Mouse (Mus musculus): ENCODE results near the gene Fetub. TPM values are rescaled to one million over a fixed set of nuclear protein-coding genes. Genes with fewer than 3 reads are reported as not detected.
A peak's percentile ranks its signal among the peaks of the same experiment; 100 is the strongest.

The Fetub gene
- polyA plus RNA-seq, 1 experiment from 2014 or later, result not detected

DNA sequence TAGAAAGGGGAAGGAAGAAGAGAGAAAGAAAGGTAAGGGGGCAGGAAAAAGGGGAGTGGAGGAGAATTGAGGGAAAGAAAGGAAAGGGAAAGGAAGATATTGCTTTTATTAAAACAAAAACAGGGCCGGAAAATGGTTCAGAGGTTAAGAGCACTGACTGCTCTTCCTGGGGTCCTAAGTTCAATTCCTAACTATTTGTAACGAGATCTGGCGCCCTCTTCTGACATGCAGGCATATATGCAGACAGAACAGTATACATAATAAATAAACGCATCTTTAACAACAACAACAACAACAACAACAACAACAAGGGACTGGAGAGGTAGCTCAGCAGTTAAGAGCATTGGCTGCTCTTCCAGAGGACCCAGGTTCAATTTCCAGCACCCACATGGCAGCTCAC lies 34.9 kb downstream of the Fetub start:
- H3K27me3 ChIP-seq (ENCODE audit: poor library complexity, severe bottlenecking), result no peaks in the 10 kb centered on the region
- 33% methylated on average over 4 of the region's 4 CpGs for WGBS

DNA sequence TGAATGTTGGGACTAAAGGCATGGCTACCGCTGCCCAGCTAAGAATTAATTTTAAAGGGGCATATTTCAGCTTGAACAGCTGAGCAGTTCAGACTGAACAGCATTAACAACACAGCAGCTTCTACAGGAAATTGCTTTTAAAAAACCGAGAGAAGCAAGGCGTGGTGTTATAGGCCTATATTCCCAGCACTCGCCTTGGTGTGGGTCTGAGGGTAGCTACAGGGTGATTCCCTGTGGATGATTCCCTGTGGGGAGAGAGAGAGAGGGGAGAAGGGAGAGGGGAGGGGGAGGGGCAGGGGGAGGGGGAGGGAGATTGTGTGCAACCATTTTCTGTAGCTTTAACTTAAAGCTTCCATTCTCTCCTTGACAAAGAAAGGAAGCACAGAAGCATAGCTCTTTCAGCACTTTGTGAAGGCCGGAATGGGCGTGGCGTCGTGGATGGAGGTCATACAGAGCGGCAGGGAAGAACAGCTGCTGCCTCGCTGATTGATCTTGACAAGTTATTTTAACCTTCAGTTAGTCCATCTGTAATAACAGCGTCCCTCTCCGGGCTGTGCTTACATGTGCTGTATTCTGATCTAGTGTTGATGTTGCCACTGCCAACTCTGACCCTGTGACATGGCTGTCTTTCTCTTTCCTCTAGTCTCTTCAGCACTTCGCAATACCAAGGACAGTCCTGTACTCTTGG lies 37.4 kb downstream of the Fetub start:
- no peaks in the 10 kb centered on the region for H3K36me3 ChIP-seq (replicated peaks)
- WGBS, result 64% methylated on average over 13 of the region's 13 CpGs
- H3K4me1 ChIP-seq, result peaks cover 11% of the 10 kb centered on the region
- peak; percentile 33 for DNase-seq (ENCODE audit: extremely low spot score, low spot score)
- no peak overlapping the region for H3K4me3 ChIP-seq
- H3K27me3 ChIP-seq (ENCODE audit: poor library complexity, severe bottlenecking), result no peaks in the 10 kb centered on the region
- H3K27ac ChIP-seq, result 0 out of 2 replicates have a peak overlapping the region, but pooled peaks have one; percentile 8
- no peaks in the 10 kb centered on the region for H3K9me3 ChIP-seq

More for the DNA sequence above, 34.9 kb downstream of the Fetub start:
- no peak for DNase-seq (ENCODE audit: extremely low spot score, low spot score)
- Histone ChIP-seq H3K4me3 (no peak overlapping the region), H3K9me3 (no peaks in the 10 kb centered on the region), H3K27ac (no peak overlapping the region), H3K4me1 (peaks cover 11% of the 10 kb centered on the region), H3K36me3 (replicated peaks) (no peaks in the 10 kb centered on the region)

DNA sequence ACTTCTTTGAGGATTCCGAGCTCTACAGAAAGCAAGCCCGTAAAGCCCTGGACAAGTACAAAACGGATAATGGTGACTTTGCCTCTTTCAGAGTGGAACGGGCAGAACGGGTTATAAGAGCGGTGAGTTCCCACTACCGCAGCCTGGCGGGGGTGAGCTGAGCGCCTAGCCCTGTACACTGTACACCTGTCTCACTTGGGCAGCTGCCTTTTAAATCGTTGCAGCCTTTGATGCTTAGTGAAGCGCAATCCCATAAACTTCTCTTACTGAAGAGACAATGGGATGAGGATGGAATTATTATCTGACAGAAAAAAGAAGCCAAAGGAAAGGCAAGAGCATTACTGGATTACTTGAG lies 37.9 kb downstream of the Fetub start:
- no peak for DNase-seq (ENCODE audit: extremely low spot score, low spot score)
- 0 out of 2 replicates have a peak overlapping the region, but pooled peaks have one; percentile 8 for H3K27ac ChIP-seq
- WGBS, result 80% methylated on average over 11 of the region's 11 CpGs

DNA sequence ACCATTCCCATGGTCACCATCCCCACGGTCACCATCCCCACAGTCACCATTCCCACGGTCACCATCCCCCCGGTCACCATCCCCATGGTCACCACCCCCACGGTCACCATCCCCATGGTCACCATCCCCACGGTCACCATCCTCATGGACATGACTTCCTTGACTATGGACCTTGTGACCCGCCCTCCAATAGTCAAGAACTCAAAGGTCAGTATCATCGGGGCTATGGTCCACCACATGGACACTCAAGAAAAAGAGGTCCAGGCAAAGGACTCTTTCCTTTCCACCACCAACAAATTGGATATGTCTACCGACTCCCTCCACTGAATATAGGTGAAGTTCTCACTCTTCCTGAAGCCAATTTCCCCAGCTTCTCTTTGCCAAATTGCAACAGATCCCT lies 42.9 kb downstream of the Fetub start:
- no peaks in the 10 kb centered on the region for H3K9me3 ChIP-seq
- H3K4me3 ChIP-seq, result no peak overlapping the region
- DNase-seq (ENCODE audit: extremely low spot score, low spot score), result no peak
- WGBS, result 95% methylated on average over 8 of the region's 8 CpGs
- H3K4me1 ChIP-seq, result peaks cover 1% of the 10 kb centered on the region
- H3K36me3 ChIP-seq (replicated peaks), result no peaks in the 10 kb centered on the region
- no peak overlapping the region for H3K27ac ChIP-seq
- H3K27me3 ChIP-seq (ENCODE audit: poor library complexity, severe bottlenecking), result no peaks in the 10 kb centered on the region

More for the DNA sequence above, 37.9 kb downstream of the Fetub start:
- no peaks in the 10 kb centered on the region for H3K27me3 ChIP-seq (ENCODE audit: poor library complexity, severe bottlenecking)
- H3K36me3 ChIP-seq (replicated peaks), result no peaks in the 10 kb centered on the region
- no peaks in the 10 kb centered on the region for H3K9me3 ChIP-seq
- H3K4me3 ChIP-seq, result no peak overlapping the region
- H3K4me1 ChIP-seq, result peaks cover 11% of the 10 kb centered on the region

DNA sequence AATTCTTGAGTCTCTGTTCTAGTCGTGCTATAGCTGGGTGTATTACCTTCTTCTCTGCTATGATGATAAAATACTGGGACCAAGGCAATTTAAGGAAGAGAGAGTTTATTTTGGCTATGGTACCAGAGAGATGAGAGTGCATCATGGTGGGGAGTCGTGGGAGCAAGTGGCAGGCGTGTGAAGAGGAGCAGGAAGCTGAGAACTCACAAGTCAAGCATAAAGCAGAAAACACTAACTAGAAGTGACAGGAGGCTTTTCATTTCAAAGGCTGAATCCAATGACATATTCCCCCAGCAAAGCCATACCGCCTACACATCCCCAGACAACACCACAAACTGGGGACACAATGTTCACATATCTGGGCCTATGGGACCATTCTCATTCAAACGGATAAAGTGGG lies 44.1 kb downstream of the Fetub start:
- WGBS, result 84% methylated on average over 5 of the region's 5 CpGs

DNA sequence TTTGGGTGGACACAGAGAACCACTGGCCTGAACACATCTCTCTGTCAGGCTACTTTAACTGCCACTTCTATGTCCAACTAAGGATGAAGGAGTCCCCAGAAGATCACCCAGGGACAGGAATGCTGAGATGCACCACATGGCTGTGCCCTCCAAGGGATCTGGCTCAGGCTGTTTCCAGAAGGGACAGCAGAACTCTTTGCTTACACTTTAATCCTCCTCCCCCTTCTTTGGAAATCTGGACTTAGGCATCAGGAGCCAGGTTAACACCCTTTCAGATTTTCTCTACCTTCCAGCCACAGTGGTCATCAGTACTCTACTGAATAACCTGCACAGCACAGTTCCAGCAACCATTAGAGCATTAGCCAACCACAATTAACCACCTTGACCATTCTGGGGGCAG lies 45.2 kb downstream of the Fetub start:
- no peak overlapping the region for H3K4me3 ChIP-seq
- no peak for DNase-seq (ENCODE audit: extremely low spot score, low spot score)
- H3K27ac ChIP-seq, result no peak overlapping the region
- H3K36me3 ChIP-seq (replicated peaks), result no peaks in the 10 kb centered on the region
- H3K4me1 ChIP-seq, result no peaks in the 10 kb centered on the region
- no peaks in the 10 kb centered on the region for H3K9me3 ChIP-seq
- H3K27me3 ChIP-seq (ENCODE audit: poor library complexity, severe bottlenecking), result no peaks in the 10 kb centered on the region

More for the DNA sequence above, 44.1 kb downstream of the Fetub start:
- Histone ChIP-seq H3K9me3 (no peaks in the 10 kb centered on the region), H3K27ac (no peak overlapping the region), H3K27me3 (ENCODE audit: poor library complexity, severe bottlenecking) (no peaks in the 10 kb centered on the region), H3K4me1 (no peaks in the 10 kb centered on the region), H3K36me3 (replicated peaks) (no peaks in the 10 kb centered on the region), H3K4me3 (no peak overlapping the region)
- DNase-seq (ENCODE audit: extremely low spot score, low spot score), result no peak

DNA sequence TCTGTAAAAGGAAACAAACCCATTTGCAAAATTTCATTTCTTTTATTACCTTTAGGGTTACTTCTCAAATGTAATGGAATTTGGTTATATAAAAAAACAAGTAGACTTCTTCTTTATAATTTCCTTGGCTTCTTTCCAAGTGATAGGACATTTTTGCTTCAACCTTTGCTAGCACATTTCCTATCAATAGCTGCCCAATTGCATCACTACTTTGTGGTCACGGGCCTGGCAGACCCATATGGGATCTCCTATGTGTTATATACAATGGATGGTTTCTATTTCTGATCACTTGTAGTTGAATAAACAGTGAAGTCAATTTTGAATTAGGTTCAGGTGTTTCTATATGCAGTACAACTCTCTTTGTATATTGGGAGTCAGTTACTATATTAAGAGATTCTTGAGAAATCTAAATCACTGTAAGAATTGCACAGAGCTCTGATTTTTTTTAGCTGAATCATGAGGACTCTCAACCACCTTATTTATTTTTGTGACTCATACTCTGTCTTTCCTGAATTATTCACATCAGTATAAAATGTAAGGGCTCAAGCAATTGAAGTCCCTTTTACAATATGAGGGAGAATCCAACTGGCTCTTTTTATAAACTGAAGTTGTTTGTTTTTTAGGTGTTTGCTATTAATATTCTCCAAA lies 49.4 kb downstream of the Fetub start:
- no peak overlapping the region for H3K4me3 ChIP-seq
- H3K27me3 ChIP-seq (ENCODE audit: poor library complexity, severe bottlenecking), result no peaks in the 10 kb centered on the region
- no peak overlapping the region for H3K27ac ChIP-seq
- 85% methylated on average over 1 of the region's 1 CpGs for WGBS
- DNase-seq (ENCODE audit: extremely low spot score, low spot score), result no peak
- H3K36me3 ChIP-seq (replicated peaks), result no peaks in the 10 kb centered on the region
- no peaks in the 10 kb centered on the region for H3K9me3 ChIP-seq
- no peaks in the 10 kb centered on the region for H3K4me1 ChIP-seq

Other genes with a start within 250 kb of the Fetub start
- gene Crygs, start 106.8 kb upstream of the Fetub start, polyA plus RNA-seq (2016; fragmentation: Nextera tagmentation; extraction: Ambion mirVana), result not detected in 2 replicates
- gene Tbccd1, start 60.7 kb upstream of the Fetub start, polyA plus RNA-seq (2016; fragmentation: Nextera tagmentation; extraction: Ambion mirVana), result 35.3 and 36.0 TPM in 2 replicates
- 92.2 and 93.8 TPM in 2 replicates for gene Dnajb11, start 60.5 kb upstream of the Fetub start, polyA plus RNA-seq (2016; fragmentation: Nextera tagmentation; extraction: Ambion mirVana)
- not detected in 2 replicates for gene Ahsg, start 27.1 kb upstream of the Fetub start, polyA plus RNA-seq (2016; fragmentation: Nextera tagmentation; extraction: Ambion mirVana)
- not detected in 2 replicates for gene Hrg, start 32.7 kb downstream of the Fetub start, polyA plus RNA-seq (2016; fragmentation: Nextera tagmentation; extraction: Ambion mirVana)
- gene Kng2, start 111.1 kb downstream of the Fetub start, polyA plus RNA-seq (2016; fragmentation: Nextera tagmentation; extraction: Ambion mirVana), result not detected in 2 replicates
- gene Kng1, start 139.5 kb downstream of the Fetub start, polyA plus RNA-seq (2016; fragmentation: Nextera tagmentation; extraction: Ambion mirVana), result not detected in 2 replicates
- 170 and 175 TPM in 2 replicates for gene Eif4a2, start 189.1 kb downstream of the Fetub start, polyA plus RNA-seq (2016; fragmentation: Nextera tagmentation; extraction: Ambion mirVana)
- 257 and 263 TPM in 2 replicates for gene Rfc4, start 209.4 kb downstream of the Fetub start, polyA plus RNA-seq (2016; fragmentation: Nextera tagmentation; extraction: Ambion mirVana)
- gene Adipoq, start 228.2 kb downstream of the Fetub start, polyA plus RNA-seq (2016; fragmentation: Nextera tagmentation; extraction: Ambion mirVana), result not detected in 2 replicates

Measured in forebrain, embryonic 10.5 days (tissue).